Mouse (Mus musculus) hindbrain, embryonic 10.5 days (tissue): ENCODE measurements around the gene Gm29094. TPM values are rescaled to one million over a fixed set of nuclear protein-coding genes. Genes with fewer than 3 reads are reported as not detected.
"Not testable (repeated sequence)": the region's sequence is repeated elsewhere in the genome, so short reads cannot be mapped to it uniquely, and the experiment has no call there.

Experiments
- DNase-seq: peaks from one replicate; pipeline ENCODE4 v3.0.0-alpha.2; 2017; ENCODE audit warnings: low spot score
- H3K27ac ChIP-seq: fragments of 300-500 bp; sonication (generic); 2 replicates; pipeline ENCODE4 v1.5.1; 2016; ENCODE audit warnings: mild to moderate bottlenecking, moderate library complexity
- H3K27me3 ChIP-seq: fragments of 300-500 bp; sonication (generic); 2 replicates; pipeline ENCODE4 v1.6.1; 2016; ENCODE audit warnings: mild to moderate bottlenecking; ENCODE audit not compliant: poor library complexity, insufficient read depth, severe bottlenecking
- H3K36me3 ChIP-seq: fragments of 300-500 bp; sonication (generic); 2 replicates; pipeline ENCODE4 v1.6.1; 2016; ENCODE audit warnings: mild to moderate bottlenecking, moderate library complexity
- H3K4me1 ChIP-seq: fragments of 300-500 bp; sonication (generic); replicated peaks from 2 replicates; pipeline ENCODE4 v1.6.1; 2016; ENCODE audit warnings: mild to moderate bottlenecking
- H3K4me3 ChIP-seq: fragments of 300-500 bp; sonication (generic); 2 replicates; pipeline ENCODE4 v1.5.1; 2016; ENCODE audit warnings: mild to moderate bottlenecking, moderate library complexity
- H3K9me3 ChIP-seq: fragments of 300-500 bp; sonication (generic); 2 replicates; pipeline ENCODE4 v1.6.1; 2016; ENCODE audit warnings: mild to moderate bottlenecking, moderate library complexity
- WGBS: fragments of 180-500 bp; shearing (Covaris S2); methylation state at CpG from one replicate; pipeline ENCODE4 v1.1.7; 2016; 5-methylcytosine and 5-hydroxymethylcytosine counted together
- polyA plus RNA-seq: library from polyadenylated mRNA; unstranded; fragments of >200 nt; fragmentation: Nextera tagmentation; extraction: Ambion mirVana; gene quantifications from 2 replicates; pipeline ENCODE4 v1.2.1, GENCODE M21; 2016

The Gm29094 gene
- 0.38 TPM in 1 of 2 replicates, not detected in the other for polyA plus RNA-seq

GRCm38 (mm10) chr9:89198969-89199416 is at the start of gene Gm29094, which contains the start of gene Bcl2a1b:
Gene Gm29094, plus strand, starts transcription at chr9:89199379.
Gene Bcl2a1b, plus strand, starts transcription at chr9:89199209.
- 92% methylated on average over 5 of the region's 5 CpGs for WGBS
- not testable (repeated sequence) for H3K9me3 ChIP-seq, DNase-seq, H3K27me3 ChIP-seq, H3K27ac ChIP-seq, H3K4me1 ChIP-seq, H3K36me3 ChIP-seq, H3K4me3 ChIP-seq

- not testable (repeated sequence) for H3K36me3 ChIP-seq, H3K27ac ChIP-seq, DNase-seq, H3K4me1 ChIP-seq, H3K27me3 ChIP-seq, H3K4me3 ChIP-seq, H3K9me3 ChIP-seq
Measured at GRCm38 (mm10) chr9:89172539-89172938, 26.6 kb upstream of the Gm29094 start.

- not testable (repeated sequence) for H3K9me3 ChIP-seq, H3K27ac ChIP-seq, H3K4me3 ChIP-seq, H3K27me3 ChIP-seq, H3K4me1 ChIP-seq, H3K36me3 ChIP-seq
- 35% methylated on average over 3 of the region's 3 CpGs for WGBS
- peak; percentile 10 for DNase-seq
Measured at GRCm38 (mm10) chr9:89178833-89179232, 20.3 kb upstream of the Gm29094 start.

GRCm38 (mm10) chr9:89179469-89179868 is 19.7 kb upstream of the Gm29094 start:
- DNase-seq, H3K36me3 ChIP-seq, H3K4me3 ChIP-seq, H3K27ac ChIP-seq, H3K4me1 ChIP-seq, H3K27me3 ChIP-seq, H3K9me3 ChIP-seq: not testable (repeated sequence)
- 85% methylated on average over 4 of the region's 4 CpGs for WGBS

GRCm38 (mm10) chr9:89187006-89187405 is 12.2 kb upstream of the Gm29094 start:
- DNase-seq, H3K4me1 ChIP-seq, H3K36me3 ChIP-seq, H3K9me3 ChIP-seq, H3K27me3 ChIP-seq, H3K4me3 ChIP-seq, H3K27ac ChIP-seq: not testable (repeated sequence)
- WGBS, result 81% methylated on average over 15 of the region's 15 CpGs

- H3K36me3 ChIP-seq, H3K27me3 ChIP-seq, H3K27ac ChIP-seq, H3K4me1 ChIP-seq, H3K4me3 ChIP-seq, DNase-seq, H3K9me3 ChIP-seq: not testable (repeated sequence)
Measured at GRCm38 (mm10) chr9:89195483-89195882, 3.7 kb upstream of the Gm29094 start.

- WGBS, result 75% methylated on average over 1 of the region's 1 CpGs
Measured at GRCm38 (mm10) chr9:89197509-89197908, 1.7 kb upstream of the Gm29094 start.

GRCm38 (mm10) chr9:89198349-89198748 is 830 bp upstream of the Gm29094 start:
- not testable (repeated sequence) for H3K9me3 ChIP-seq, H3K4me1 ChIP-seq, H3K4me3 ChIP-seq, DNase-seq, H3K36me3 ChIP-seq, H3K27ac ChIP-seq, H3K27me3 ChIP-seq
- WGBS, result 88% methylated on average over 3 of the region's 3 CpGs

More at GRCm38 (mm10) chr9:89197509-89197908, 1.7 kb upstream of the Gm29094 start:
- not testable (repeated sequence) for H3K4me3 ChIP-seq, DNase-seq, H3K27ac ChIP-seq, H3K9me3 ChIP-seq, H3K4me1 ChIP-seq, H3K27me3 ChIP-seq, H3K36me3 ChIP-seq

- DNase-seq, H3K27me3 ChIP-seq, H3K27ac ChIP-seq, H3K9me3 ChIP-seq, H3K36me3 ChIP-seq, H3K4me3 ChIP-seq, H3K4me1 ChIP-seq: not testable (repeated sequence)
Measured at GRCm38 (mm10) chr9:89202256-89202655, 3.1 kb downstream of the Gm29094 start.

- H3K9me3 ChIP-seq, H3K4me3 ChIP-seq, H3K27me3 ChIP-seq, DNase-seq, H3K36me3 ChIP-seq, H3K27ac ChIP-seq, H3K4me1 ChIP-seq: not testable (repeated sequence)
- 79% methylated on average over 1 of the region's 1 CpGs for WGBS
Measured at GRCm38 (mm10) chr9:89208939-89209338, 9.8 kb downstream of the Gm29094 start.

GRCm38 (mm10) chr9:89210353-89211064 is 11.3 kb downstream of the Gm29094 start, which contains the start of gene Mthfs:
Gene Mthfs, plus strand, starts transcription at chr9:89210676.
- 32% methylated on average over 10 of the region's 12 CpGs for WGBS
- peak within 1 kb of the TSS; percentile 80; the same call in 1 of the 2 replicates for H3K27ac ChIP-seq
- H3K4me1 ChIP-seq, H3K36me3 ChIP-seq, H3K9me3 ChIP-seq, H3K27me3 ChIP-seq: not testable (repeated sequence)
- H3K4me3 ChIP-seq, result peak within 1 kb of the TSS; percentile 44
- DNase-seq, result peak; percentile 13

GRCm38 (mm10) chr9:89211065-89211858 is 12.1 kb downstream of the Gm29094 start:
- not testable (repeated sequence) for H3K4me1 ChIP-seq, H3K9me3 ChIP-seq, H3K36me3 ChIP-seq, H3K27me3 ChIP-seq
- Histone ChIP-seq H3K4me3 (peak overlapping the region; percentile 44), H3K27ac (0 out of 2 replicates have a peak overlapping the region, but pooled peaks have one; percentile 80)
- peak; percentile 2 for DNase-seq
- WGBS, result 3% methylated on average over 31 of the region's 44 CpGs

- not testable (repeated sequence) for H3K27ac ChIP-seq, H3K9me3 ChIP-seq, H3K27me3 ChIP-seq, H3K4me1 ChIP-seq, H3K4me3 ChIP-seq, DNase-seq, H3K36me3 ChIP-seq
- 36% methylated on average over 1 of the region's 1 CpGs for WGBS
Measured at GRCm38 (mm10) chr9:89212428-89212827, 13.2 kb downstream of the Gm29094 start.
